Mouse (Mus musculus) hematopoietic stem cell, adult 5-6 weeks (primary cell): ENCODE results near the gene Pced1b. TPM values are rescaled to one million over a fixed set of nuclear protein-coding genes. Genes with fewer than 3 reads are reported as not detected.

Source experiments
- ATAC-seq, 2 experiments: fragments of 125-278 bp in 1 of 2; replicated peaks in 1 of 2; 2 replicates each; pipeline ENCODE4 v1.8.0; 2016 to 2017; ENCODE audit warnings: inconsistent platforms in 2 of 2, mild to moderate bottlenecking in 2 of 2, moderate number of reproducible peaks in 2 of 2, low read depth in 1 of 2, moderate TSS enrichment in 1 of 2; ENCODE audit not compliant: low FRiP score in 2 of 2, poor library complexity in 2 of 2, severe bottlenecking in 2 of 2, insufficient read depth in 1 of 2, low TSS enrichment in 1 of 2
- total RNA-seq: library from RNA; stranded (forward); fragments of 172-1452, 232-1000 nt; gene quantifications from 2 replicates; pipeline ENCODE4 v1.2.3, GENCODE M21; 2017

Pced1b gene
- total RNA-seq, 1 experiment from 2014 or later, result 8.8 TPM

DNA sequence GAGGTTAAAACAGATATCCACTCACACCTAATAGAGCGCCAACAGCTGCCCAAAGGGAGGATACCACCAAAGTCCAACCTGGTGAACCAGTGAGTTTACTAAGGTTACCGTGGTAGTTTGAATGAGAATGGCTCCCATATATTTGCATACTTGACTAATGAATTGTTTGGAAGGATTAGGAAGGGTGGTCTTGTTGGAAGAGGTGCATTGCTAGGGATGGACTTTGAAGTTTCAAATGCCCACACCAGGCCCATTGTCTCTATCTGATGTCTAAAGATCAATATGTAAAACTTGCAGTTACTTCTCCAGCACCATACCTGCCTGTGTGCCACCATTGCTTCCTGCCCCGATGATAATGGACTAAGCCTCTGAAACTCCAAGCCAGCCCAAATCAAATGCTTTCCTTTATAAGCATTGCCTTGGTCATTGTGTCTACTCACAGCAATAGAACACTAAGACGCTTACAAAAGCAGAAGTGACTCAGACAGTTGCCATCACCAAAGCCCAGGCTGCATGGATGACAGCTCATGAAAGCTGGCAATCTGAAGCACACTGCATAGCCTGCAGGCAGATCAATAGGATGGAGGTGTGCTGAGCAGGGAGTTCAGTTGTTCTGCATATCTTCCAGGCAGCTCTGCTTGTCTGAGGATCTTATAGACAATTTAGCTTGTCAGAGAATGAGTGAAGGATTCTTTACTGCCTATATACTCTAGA is 149.8 kb downstream of the Pced1b start:
- ATAC-seq, result no peak

DNA sequence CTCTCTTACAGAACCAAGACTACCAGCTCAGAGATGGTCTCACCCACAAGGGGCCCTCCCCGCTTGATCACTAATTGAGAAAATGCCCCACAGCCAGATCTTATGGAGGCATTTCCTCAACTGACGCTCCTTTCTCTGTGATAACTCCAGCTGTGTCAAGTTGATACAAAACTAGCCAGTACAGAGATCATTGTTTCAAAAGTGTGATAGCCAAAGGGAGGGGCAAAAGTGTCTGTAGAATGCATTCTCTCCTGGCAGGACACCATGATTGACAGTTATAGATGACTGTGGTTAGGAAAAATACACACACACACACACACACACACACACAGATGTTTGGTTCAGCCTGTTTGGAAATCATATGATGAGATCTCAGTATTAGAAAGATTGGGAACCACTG is 150.9 kb downstream of the Pced1b start:
- ATAC-seq, result no peak

DNA sequence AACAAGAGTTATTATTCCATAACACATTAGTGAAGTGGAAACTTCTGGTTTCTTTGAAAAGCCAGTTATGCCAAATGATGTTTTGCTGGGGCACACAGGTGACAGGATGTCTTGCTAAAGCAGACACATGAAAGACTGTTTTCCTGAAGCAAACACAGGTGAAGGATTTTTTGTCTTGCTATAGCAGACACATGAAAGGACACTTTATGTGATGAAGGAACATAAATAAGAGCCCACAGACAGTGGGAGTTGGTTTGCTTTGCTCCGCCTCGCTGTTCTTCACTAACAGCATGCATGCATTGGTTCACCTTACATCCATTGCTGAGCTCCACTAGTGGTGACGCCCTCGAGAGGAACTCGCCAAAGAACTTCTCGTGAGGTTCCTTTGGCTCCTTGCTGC is 154.0 kb downstream of the Pced1b start:
- ATAC-seq, result no peak

GRCm38 (mm10) chr15:97404483-97404882 is 157.6 kb downstream of the Pced1b start:
- ATAC-seq, result no peak

- peak in 1 of 2 experiments; percentile 39; a peak in 1 of 4 replicates for ATAC-seq
Observed at GRCm38 (mm10) chr15:97404998-97405397, 158.1 kb downstream of the Pced1b start.

- no peak for ATAC-seq
Observed at GRCm38 (mm10) chr15:97406105-97406504, 159.2 kb downstream of the Pced1b start.

- no peak for ATAC-seq
Observed at GRCm38 (mm10) chr15:97407496-97408454, 160.9 kb downstream of the Pced1b start.

GRCm38 (mm10) chr15:97411136-97411535 is 164.2 kb downstream of the Pced1b start:
- ATAC-seq, result no peak

- no peak for ATAC-seq
Observed at GRCm38 (mm10) chr15:97411671-97412070, 164.8 kb downstream of the Pced1b start.

DNA sequence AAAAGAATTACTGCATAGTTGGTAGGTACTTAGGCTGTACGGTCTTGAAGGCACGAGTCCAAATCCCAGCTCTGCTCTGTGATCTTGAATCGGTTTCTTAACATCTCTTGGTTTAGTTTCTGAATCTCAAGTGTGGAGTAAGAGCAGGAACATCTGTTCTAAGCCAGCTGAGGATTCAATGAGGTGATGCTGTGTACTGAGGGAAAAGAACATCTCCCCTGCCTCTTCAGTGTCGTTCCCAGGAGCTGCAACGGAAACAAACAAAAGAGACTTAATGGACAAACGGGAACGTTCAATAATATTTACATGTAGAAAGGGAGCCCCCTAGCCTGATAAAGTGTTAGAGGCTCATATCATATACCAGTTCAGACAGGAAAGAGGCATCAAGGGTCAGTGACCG is 165.4 kb downstream of the Pced1b start:
- no peak for ATAC-seq

DNA sequence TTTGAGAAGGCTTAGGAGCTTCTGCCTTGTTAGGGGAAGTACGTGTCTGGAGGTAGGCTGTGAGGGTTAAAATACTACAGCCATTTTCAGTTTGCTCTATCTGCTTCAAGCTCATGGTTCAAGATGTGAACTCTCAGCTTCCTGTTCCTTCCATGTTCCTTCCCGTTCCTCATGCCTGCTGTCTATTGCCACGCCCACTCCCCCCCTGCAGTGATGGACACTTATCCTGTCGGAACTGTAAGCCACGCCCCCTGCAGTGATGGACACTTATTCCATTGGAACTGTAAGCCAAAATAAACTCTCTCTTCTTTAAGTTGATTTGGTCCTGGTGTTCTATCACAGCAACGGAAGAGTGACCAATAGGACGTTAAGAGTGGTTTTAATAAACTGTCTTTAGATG is 166.0 kb downstream of the Pced1b start:
- ATAC-seq, result no peak

GRCm38 (mm10) chr15:97414718-97415413 is 168.0 kb downstream of the Pced1b start:
- peak; percentile 67 to 71 for ATAC-seq

GRCm38 (mm10) chr15:97415426-97415946 is 168.6 kb downstream of the Pced1b start:
- peak; percentile 48 to 65; a peak in 2 of 4 replicates for ATAC-seq

GRCm38 (mm10) chr15:97420292-97420691 is 173.4 kb downstream of the Pced1b start:
- ATAC-seq, result no peak

DNA sequence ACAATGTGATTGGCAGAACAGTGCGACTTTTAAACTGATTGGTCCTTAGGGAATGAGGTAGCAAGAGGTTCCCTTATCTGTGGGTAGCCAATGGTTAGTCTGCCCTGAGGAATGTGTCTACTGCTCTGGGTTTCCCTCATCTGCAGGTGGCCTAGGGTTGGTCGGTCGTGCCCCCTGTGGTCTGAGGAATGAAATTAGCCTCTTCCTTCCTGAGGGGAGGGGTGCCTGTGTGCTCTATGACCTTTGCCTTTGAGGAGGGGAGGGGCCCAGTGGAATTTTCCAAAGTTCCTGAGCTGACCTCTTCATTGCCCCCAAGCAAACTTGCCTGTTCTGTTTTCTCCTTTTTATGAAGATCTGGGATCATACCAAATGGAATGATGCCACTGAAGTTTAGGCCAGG is 174.6 kb downstream of the Pced1b start:
- ATAC-seq, result no peak

DNA sequence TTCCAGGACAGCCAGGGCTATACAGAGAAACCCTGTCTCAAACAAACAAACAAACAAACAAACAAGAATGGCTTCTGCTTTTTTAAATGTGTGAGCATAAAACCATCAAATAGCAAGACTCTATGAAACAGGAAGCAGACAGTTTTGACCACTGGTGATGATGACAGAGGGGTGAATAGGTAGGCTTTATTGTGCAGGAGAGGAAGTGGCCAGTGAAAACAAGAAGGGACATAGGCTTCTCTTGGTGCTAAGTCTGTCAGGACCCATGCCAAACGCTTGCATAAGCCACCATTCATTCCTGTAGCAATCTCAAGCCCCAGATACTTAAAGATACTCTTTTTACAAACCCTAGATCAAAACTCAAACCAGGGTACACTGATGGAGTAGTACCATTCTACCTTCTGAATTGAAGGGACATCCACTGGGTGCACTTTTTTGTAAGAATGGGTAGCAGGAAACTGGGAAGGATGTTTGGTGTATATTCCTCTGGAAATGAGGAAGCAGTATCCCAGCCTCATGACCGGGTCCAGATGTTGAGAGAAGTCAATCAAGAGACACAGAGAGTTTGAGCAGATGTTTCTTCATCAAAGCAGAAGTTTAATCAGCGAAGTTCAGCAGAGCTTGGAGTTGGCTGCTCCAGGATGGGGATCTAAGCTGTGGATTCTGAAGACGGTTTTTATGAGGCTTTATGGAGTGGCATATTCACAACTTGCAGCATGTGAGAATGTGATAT is 175.5 kb downstream of the Pced1b start:
- peak; percentile 53 to 86; a peak in 3 of 4 replicates for ATAC-seq

DNA sequence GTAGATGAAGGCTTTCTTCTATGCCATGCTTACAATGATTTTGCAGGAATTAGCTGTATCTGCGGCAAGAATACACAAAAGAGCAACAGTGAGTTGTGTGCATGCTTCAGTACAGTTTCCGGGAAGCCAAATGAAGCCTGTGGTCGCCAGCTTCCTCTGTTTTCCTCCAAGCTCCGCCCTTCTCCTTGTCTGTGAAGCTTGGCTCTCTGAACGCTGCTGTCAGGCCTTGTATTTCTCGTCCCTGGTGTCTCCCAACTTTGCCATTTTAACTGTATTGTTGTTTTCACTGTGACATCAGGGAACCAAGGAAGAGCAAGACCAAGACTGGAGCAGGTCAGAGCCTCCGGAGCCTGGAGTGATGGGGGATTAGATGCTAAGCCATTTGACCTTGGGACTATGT is 177.5 kb downstream of the Pced1b start:
- peak; percentile 56 to 69 for ATAC-seq
